Mouse (Mus musculus) E14TG2a.4 (cell line): ENCODE measurements around the gene Itga2.

Experiments
- CTCF ChIP-seq: conservative IDR thresholded peaks from 2 replicates; pipeline ENCODE4 v1.5.1; 2014; ENCODE audit warnings: low read length
- NANOG ChIP-seq: IDR thresholded peaks from 2 replicates; pipeline ENCODE4 v1.6.1; 2014; ENCODE audit warnings: borderline replicate concordance, low read length, mixed read lengths
- POU5F1 ChIP-seq: IDR thresholded peaks from 2 replicates; pipeline ENCODE4 v1.6.1; 2014; ENCODE audit warnings: low read length, borderline replicate concordance

DNA sequence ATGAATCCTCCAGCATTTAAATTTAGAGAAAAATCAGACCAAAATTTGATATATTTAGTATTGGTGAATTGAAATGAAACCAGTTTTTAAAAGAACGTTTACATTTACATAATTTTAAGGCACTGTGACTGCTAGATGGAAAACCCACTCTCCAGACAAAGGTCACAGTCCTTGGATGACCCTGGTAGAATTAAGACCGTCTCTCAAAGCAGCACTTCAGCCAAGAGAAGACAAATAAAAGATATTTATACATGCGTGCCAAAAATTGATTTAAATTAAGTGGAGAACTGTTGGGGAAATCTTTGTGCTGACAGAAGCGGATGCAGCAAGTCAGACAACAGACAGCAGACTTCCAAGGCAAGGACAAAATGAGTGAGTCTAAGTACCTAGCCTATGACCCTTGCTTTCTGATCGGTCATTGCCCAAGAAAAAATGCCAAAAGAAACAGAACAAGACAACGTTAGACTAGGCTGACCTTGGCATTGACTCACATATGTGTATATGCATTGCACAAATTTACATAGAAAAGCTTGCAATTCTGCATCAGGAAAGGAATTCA lies 42.7 kb upstream of the Itga2 start:
- TF ChIP-seq CTCF (no peak), POU5F1 (no peak), NANOG (no peak)
